Mouse (Mus musculus) liver, embryonic 11.5 days (tissue): ENCODE results near the gene Irgc1. TPM values are rescaled to one million over a fixed set of nuclear protein-coding genes. Genes with fewer than 3 reads are reported as not detected.
A peak's percentile ranks its signal among the peaks of the same experiment; 100 is the strongest.

Experiments used
- ATAC-seq: fragments of 200-750 bp; cut with Nextera tagmentation; replicated peaks from 2 replicates; pipeline ENCODE4 v1.8.0; 2017; ENCODE audit warnings: moderate number of reproducible peaks, mild to moderate bottlenecking, moderate TSS enrichment, moderate library complexity; ENCODE audit not compliant: low FRiP score
- DNase-seq: peaks from one replicate; pipeline ENCODE4 v3.0.0-alpha.2; 2017; ENCODE audit warnings: low spot score
- H3K27ac ChIP-seq: fragments of 300-500 bp; sonication (generic); 2 replicates; pipeline ENCODE4 v1.5.1; 2014; ENCODE audit warnings: mild to moderate bottlenecking, low read depth, low read length, control low read depth
- H3K27me3 ChIP-seq: fragments of 300-500 bp; sonication (generic); replicated peaks from 2 replicates; pipeline ENCODE4 v1.6.1; 2014; ENCODE audit warnings: low read length, mixed read lengths; ENCODE audit not compliant: control insufficient read depth, insufficient read depth
- H3K36me3 ChIP-seq: fragments of 300-500 bp; sonication (generic); 2 replicates; pipeline ENCODE4 v1.6.1; 2014; ENCODE audit warnings: mild to moderate bottlenecking, low read length, moderate library complexity, mixed read lengths; ENCODE audit not compliant: control insufficient read depth, insufficient read depth
- H3K4me1 ChIP-seq: fragments of 300-500 bp; sonication (generic); replicated peaks from 2 replicates; pipeline ENCODE4 v1.6.1; 2014; ENCODE audit warnings: low read length, mixed read lengths; ENCODE audit not compliant: control insufficient read depth, insufficient read depth
- H3K4me2 ChIP-seq: fragments of 300-500 bp; sonication (generic); 2 replicates; pipeline ENCODE4 v1.6.1; 2014; ENCODE audit warnings: mild to moderate bottlenecking, control low read depth, moderate library complexity
- H3K4me3 ChIP-seq: fragments of 300-500 bp; sonication (generic); 2 replicates; pipeline ENCODE4 v1.5.1; 2014; ENCODE audit warnings: low read depth, low read length, control low read depth
- H3K9ac ChIP-seq: fragments of 300-500 bp; sonication (generic); 2 replicates; pipeline ENCODE4 v1.6.1; 2014; ENCODE audit warnings: low read depth, low read length, control low read depth
- H3K9me3 ChIP-seq: fragments of 300-500 bp; sonication (generic); 2 replicates; pipeline ENCODE4 v1.6.1; 2016; ENCODE audit warnings: low read length, inconsistent platforms, mixed read lengths; ENCODE audit not compliant: control insufficient read depth
- WGBS: fragments of 180-500 bp; shearing (Covaris S2); extraction: QIAGEN DNeasy Blood & Tissue Kit; methylation state at CpG from one replicate; pipeline ENCODE4 v1.1.7; 2014; 5-methylcytosine and 5-hydroxymethylcytosine counted together
- polyA plus RNA-seq: library from polyadenylated mRNA; unstranded; fragments of >200 nt; fragmentation: Nextera tagmentation; extraction: Ambion mirVana; gene quantifications from 2 replicates; pipeline ENCODE4 v1.2.1, GENCODE M21; 2014

Gene Irgc1
- polyA plus RNA-seq, 1 experiment from 2014 or later, result not detected

DNA sequence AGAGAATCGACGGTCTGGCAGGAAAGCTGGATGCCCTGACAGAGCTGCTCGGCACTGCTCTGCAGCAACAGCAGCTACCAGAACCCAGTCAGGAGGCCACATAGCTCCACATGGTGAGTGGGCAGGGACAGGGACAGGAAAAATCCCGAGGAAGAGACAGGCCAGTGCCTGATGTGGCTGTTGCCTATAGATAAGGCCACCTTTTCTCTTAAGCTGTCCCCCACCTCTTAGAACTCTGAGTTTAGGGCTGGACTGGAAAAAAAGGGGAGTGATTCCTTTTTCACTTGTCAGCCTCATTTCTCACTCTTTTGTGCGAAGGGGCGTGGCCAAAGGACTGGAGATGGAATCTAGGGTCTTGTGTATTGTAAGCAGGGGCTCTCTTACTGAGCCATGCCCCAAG is 68.0 kb downstream of the Irgc1 start:
- Histone ChIP-seq H3K27me3 (no peaks in the 10 kb centered on the region), H3K27ac (peak overlapping the region; percentile 90), H3K4me2 (peak overlapping the region; percentile 30), H3K9ac (peak overlapping the region; percentile 56; the same call in 1 of the 2 replicates), H3K9me3 (no peaks in the 10 kb centered on the region), H3K36me3 (peaks cover 25% of the 10 kb centered on the region), H3K4me1 (peaks cover 43% of the 10 kb centered on the region), H3K4me3 (0 out of 2 replicates have a peak overlapping the region, but pooled peaks have one; percentile 10)
- no peak for DNase-seq
- WGBS, result 38% methylated on average over 6 of the region's 6 CpGs
- peak; percentile 81 for ATAC-seq

- Histone ChIP-seq H3K4me1 (peaks cover 53% of the 10 kb centered on the region), H3K4me3 (no peak overlapping the region), H3K27ac (peak overlapping the region; percentile 90), H3K9me3 (no peaks in the 10 kb centered on the region), H3K27me3 (no peaks in the 10 kb centered on the region), H3K4me2 (no peak overlapping the region; the same call in 1 of the 2 replicates), H3K36me3 (peaks cover 25% of the 10 kb centered on the region), H3K9ac (peak overlapping the region; percentile 56)
- ATAC-seq (no peak), DNase-seq (no peak)
- 87% methylated on average over 16 of the region's 16 CpGs for WGBS
Observed at GRCm38 (mm10) chr7:24382730-24383372, 69.2 kb downstream of the Irgc1 start.

Other genes with a start within 250 kb of the Irgc1 start
- gene Zfp111, start 240.9 kb downstream of the Irgc1 start, polyA plus RNA-seq, result 5.8 and 6.3 TPM in 2 replicates
- 3.6 and 4.8 TPM in 2 replicates for gene Zfp109, start 214.7 kb downstream of the Irgc1 start, polyA plus RNA-seq
- gene Zfp108, start 197.5 kb downstream of the Irgc1 start, polyA plus RNA-seq, result 1.3 and 1.4 TPM in 2 replicates
- 3.5 and 3.8 TPM in 2 replicates for gene Zfp93, start 181.9 kb downstream of the Irgc1 start, polyA plus RNA-seq
- 10.8 and 13.2 TPM in 2 replicates for gene Zfp61, start 151.1 kb downstream of the Irgc1 start, polyA plus RNA-seq
- 5.6 and 5.8 TPM in 2 replicates for gene Zfp94, start 135.6 kb downstream of the Irgc1 start, polyA plus RNA-seq
- 0.22 TPM in 1 of 2 replicates, not detected in the other for gene Tescl, start 118.4 kb downstream of the Irgc1 start, polyA plus RNA-seq
- not detected in 2 replicates for gene Lypd5, start 103.1 kb downstream of the Irgc1 start, polyA plus RNA-seq
- 119 and 123 TPM in 2 replicates for gene Kcnn4, start 82.0 kb downstream of the Irgc1 start, polyA plus RNA-seq
- 30.2 and 34.8 TPM in 2 replicates for gene Smg9, start 52.7 kb downstream of the Irgc1 start, polyA plus RNA-seq
- 5.6 and 5.7 TPM in 2 replicates for gene Plaur, start 10.2 kb upstream of the Irgc1 start, polyA plus RNA-seq
- gene Cadm4, start 29.7 kb upstream of the Irgc1 start, polyA plus RNA-seq, result 0.25 and 0.27 TPM in 2 replicates
- gene Zfp428, start 54.7 kb upstream of the Irgc1 start, polyA plus RNA-seq, result 20.3 and 23.0 TPM in 2 replicates
- gene AC161166.1, start 60.2 kb upstream of the Irgc1 start, polyA plus RNA-seq, result 0.34 TPM in 1 of 2 replicates, not detected in the other
- gene Irgq, start 78.4 kb upstream of the Irgc1 start, polyA plus RNA-seq, result 3.5 and 4.1 TPM in 2 replicates
- gene Pinlyp, start 93.8 kb upstream of the Irgc1 start, polyA plus RNA-seq, result not detected in 2 replicates
- gene Xrcc1, start 94.0 kb upstream of the Irgc1 start, polyA plus RNA-seq, result 91.0 and 102 TPM in 2 replicates
- gene Ethe1, start 135.2 kb upstream of the Irgc1 start, polyA plus RNA-seq, result 20.7 and 21.9 TPM in 2 replicates
- 0.65 and 0.82 TPM in 2 replicates for gene Zfp575, start 135.3 kb upstream of the Irgc1 start, polyA plus RNA-seq
- 0.13 and 0.14 TPM in 2 replicates for gene Phldb3, start 158.5 kb upstream of the Irgc1 start, polyA plus RNA-seq
- gene Lypd3, start 184.3 kb upstream of the Irgc1 start, polyA plus RNA-seq, result 0.10 TPM in 1 of 2 replicates, not detected in the other
- gene Tex101, start 224.4 kb upstream of the Irgc1 start, polyA plus RNA-seq, result not detected in 2 replicates